Mouse (Mus musculus): ENCODE measurements around the gene Ifnl3.

DNA sequence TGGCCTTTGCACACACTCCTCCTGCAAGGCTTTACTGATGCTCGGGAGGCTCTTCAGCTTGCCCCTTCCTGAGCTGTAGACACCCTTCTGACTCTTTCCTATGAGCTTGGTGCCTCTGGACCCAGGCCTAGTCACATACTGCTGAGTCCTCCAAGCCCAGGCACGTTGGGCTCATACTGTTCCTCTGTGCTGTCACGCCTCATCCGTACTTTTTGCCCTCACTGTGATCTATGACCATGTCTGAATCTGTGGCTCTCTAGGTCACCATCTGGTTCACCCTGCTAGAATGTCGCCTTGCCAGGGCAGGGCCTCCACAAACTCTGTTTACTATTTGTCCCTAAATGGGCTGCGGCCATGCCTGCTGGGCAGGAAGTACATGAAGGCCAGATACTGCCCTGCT is 30.4 kb downstream of the Ifnl3 start:
- TF ChIP-seq CTCF (IDR thresholded peaks at IDR 0.05; ENCODE audit: low read depth) (no peak), EP300 (IDR thresholded peaks at IDR 0.05; ENCODE audit: low read depth) (no peak)
